Mouse (Mus musculus) adrenal gland, adult 8-10 months (tissue): ENCODE results near the gene Gpr155. TPM values are rescaled to one million over a fixed set of nuclear protein-coding genes. Genes with fewer than 3 reads are reported as not detected.

ENCODE experiments used
- DNase-seq: peaks from one replicate; pipeline ENCODE4 v3.0.0; 2022
- total RNA-seq, 4 experiments: library from RNA; stranded (reverse); gene quantifications; 2 replicates each; pipeline ENCODE4 v1.2.4; 2022

The Gpr155 gene
- total RNA-seq: 10 to 100 TPM in 1 of 4 experiments, 1 to 10 TPM in 3; 8.5 to 12.8 (median 9.1) TPM

GRCm38 (mm10) chr2:73386356-73387046 lies at the start of gene Gpr155:
TSS of gene Gpr155 (minus strand) at chr2:73386572.
- DNase-seq: peak; percentile 100

- no peak for DNase-seq
These were observed 49.5 kb upstream of the Gpr155 start for GRCm38 (mm10) chr2:73435847-73436246.

GRCm38 (mm10) chr2:73431959-73432396 lies 45.6 kb upstream of the Gpr155 start:
- no peak for DNase-seq

- no peak for DNase-seq
These were observed 42.6 kb upstream of the Gpr155 start for GRCm38 (mm10) chr2:73428803-73429468.

GRCm38 (mm10) chr2:73427293-73427692 lies 40.9 kb upstream of the Gpr155 start:
- no peak for DNase-seq

GRCm38 (mm10) chr2:73425822-73426221 lies 39.5 kb upstream of the Gpr155 start:
- DNase-seq: no peak

- no peak for DNase-seq
These were observed 33.4 kb upstream of the Gpr155 start for GRCm38 (mm10) chr2:73419730-73420129.

GRCm38 (mm10) chr2:73419285-73419684 lies 32.9 kb upstream of the Gpr155 start:
- no peak for DNase-seq

GRCm38 (mm10) chr2:73415892-73416291 lies 29.5 kb upstream of the Gpr155 start:
- no peak for DNase-seq

- DNase-seq: no peak
These were observed 23.7 kb upstream of the Gpr155 start for GRCm38 (mm10) chr2:73410076-73410475.

GRCm38 (mm10) chr2:73407662-73408061 lies 21.3 kb upstream of the Gpr155 start:
- DNase-seq: no peak

- no peak for DNase-seq
These were observed 20.1 kb upstream of the Gpr155 start for GRCm38 (mm10) chr2:73406336-73406915.

GRCm38 (mm10) chr2:73404980-73405379 lies 18.6 kb upstream of the Gpr155 start:
- DNase-seq: no peak

GRCm38 (mm10) chr2:73404442-73404841 lies 18.1 kb upstream of the Gpr155 start:
- DNase-seq: no peak

GRCm38 (mm10) chr2:73403385-73404013 lies 17.1 kb upstream of the Gpr155 start:
- DNase-seq: no peak

GRCm38 (mm10) chr2:73401689-73402088 lies 15.3 kb upstream of the Gpr155 start:
- DNase-seq: no peak

GRCm38 (mm10) chr2:73397476-73397875 lies 11.1 kb upstream of the Gpr155 start:
- no peak for DNase-seq

- DNase-seq: no peak
These were observed 10.5 kb upstream of the Gpr155 start for GRCm38 (mm10) chr2:73396828-73397325.

- DNase-seq: no peak
These were observed 9.1 kb upstream of the Gpr155 start for GRCm38 (mm10) chr2:73395516-73395915.

- DNase-seq: no peak
These were observed 8.1 kb upstream of the Gpr155 start for GRCm38 (mm10) chr2:73394476-73394875.

GRCm38 (mm10) chr2:73392772-73393171 lies 6.4 kb upstream of the Gpr155 start:
- DNase-seq: no peak

- DNase-seq: no peak
These were observed 3.6 kb upstream of the Gpr155 start for GRCm38 (mm10) chr2:73389951-73390350.

GRCm38 (mm10) chr2:73387806-73388205 lies 1.4 kb upstream of the Gpr155 start:
- DNase-seq: no peak
